In the genomic region with DNA sequence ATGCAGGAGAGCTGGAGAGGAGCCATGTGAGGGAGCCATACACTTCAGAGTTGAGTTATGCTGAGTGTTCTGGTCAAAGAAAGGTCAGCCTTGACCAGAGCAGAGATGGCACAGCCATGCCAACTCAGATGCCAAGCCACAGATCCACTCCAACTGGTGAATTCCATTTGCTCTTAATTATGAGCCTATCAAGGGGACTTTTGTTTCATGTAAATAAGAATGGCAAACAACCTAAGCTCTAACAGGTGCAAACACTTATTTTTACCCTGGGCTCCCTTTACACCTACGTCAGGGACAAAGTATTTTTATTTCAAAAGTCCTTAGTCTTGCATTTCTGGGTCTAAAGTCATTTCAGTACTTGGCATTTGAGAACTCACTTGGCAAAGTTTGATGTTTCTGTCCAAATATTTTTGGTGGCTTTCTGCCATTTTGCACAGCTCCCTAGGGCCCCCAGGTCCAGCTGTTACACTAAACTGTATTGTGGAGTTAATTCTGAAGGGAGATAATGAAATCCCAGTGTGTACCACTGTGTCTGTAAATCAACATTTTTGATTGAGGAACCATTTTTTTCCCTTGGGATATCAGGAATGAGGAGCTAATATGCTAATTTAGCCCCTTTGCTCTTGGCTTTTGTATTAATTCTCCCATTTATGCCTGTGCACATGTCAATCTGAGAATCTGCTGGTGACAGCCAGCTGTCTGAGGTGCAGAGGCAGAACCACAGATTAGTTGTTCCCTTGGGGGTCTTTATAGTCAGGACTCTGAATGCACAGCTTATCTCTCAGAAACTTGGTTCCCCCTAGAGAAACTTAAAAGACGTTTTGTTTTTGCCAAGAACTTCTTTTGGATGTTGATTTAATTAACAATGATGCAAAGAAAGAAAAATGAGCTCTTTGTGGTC, we compare ENCODE assay signal across 11 mouse cellular contexts.
DNase-seq lines count a peak whose midpoint lies in the region; ATAC-seq and TF ChIP-seq lines count a peak whose summit lies in the region.
"Had no signal": no experiment of that assay in that cellular context is flagged by ENCODE, and none has a peak within 500 bp of the region (broad histone marks: within the 10 kb centered on the region; RNA-seq: fewer than 3 reads in every experiment).

No protein-coding gene starts in this region.

- H3K9ac ChIP-seq in kidney, embryonic 15.5 days, result no peak overlapping the region
- no peak overlapping the region for H3K9ac ChIP-seq in midbrain, embryonic 12.5 days (replicated peaks)
- H3K9ac ChIP-seq: heart, embryonic 13.5 days had no signal

- H3K9me3 ChIP-seq in kidney, embryonic 15.5 days (replicated peaks), result no peaks in the 10 kb centered on the region
- no peaks in the 10 kb centered on the region for H3K9me3 ChIP-seq in midbrain, embryonic 12.5 days
- H3K9me3 ChIP-seq: G1E; heart, embryonic 13.5 days had no signal

- no peak for TF ChIP-seq POLR2A in kidney, adult 2 months (IDR thresholded peaks at IDR 0.05; ENCODE audit: low read depth, low read length)
- no peak for TF ChIP-seq POLR2A in cerebellum, adult 2 months (IDR thresholded peaks at IDR 0.05; ENCODE audit: borderline replicate concordance, insufficient read depth, low read length)

- no peaks in the 10 kb centered on the region for H3K4me1 ChIP-seq in kidney, adult 2 months (ENCODE audit: control insufficient read depth, insufficient read depth, low read length)
- H3K4me1 ChIP-seq in kidney, embryonic 15.5 days, result no peaks in the 10 kb centered on the region
- peaks cover 7% of the 10 kb centered on the region; the same call in 1 of the 2 replicates for H3K4me1 ChIP-seq in midbrain, embryonic 12.5 days
- H3K4me1 ChIP-seq in cerebellum, adult 2 months (ENCODE audit: control insufficient read depth, insufficient read depth, low read length), result no peaks in the 10 kb centered on the region

- ATAC-seq in kidney, embryonic 15.5 days (replicated peaks; ENCODE audit: low FRiP score), result no peak
- ATAC-seq in midbrain, embryonic 12.5 days (ENCODE audit: low FRiP score, low read depth), result peak; percentile 66; the same call in 1 of the 2 replicates

- peak; percentile 4 for DNase-seq in kidney, adult 2 months
- DNase-seq in adrenal gland, postnatal 36 days, result peak; percentile 7 to 15
- DNase-seq in gastrocnemius, postnatal 36 days, result peak; percentile 23 to 40
- DNase-seq in kidney, postnatal 14 days, result no peak
- no peak for DNase-seq in cerebellum, adult 2 months
- DNase-seq in layer of hippocampus, adult 8-10 months (ENCODE audit: low spot score in 2 of 2), result no peak

- H3K4me2 ChIP-seq in kidney, embryonic 15.5 days, result no peak overlapping the region
- H3K4me2 ChIP-seq in midbrain, embryonic 12.5 days (replicated peaks), result no peak overlapping the region
- H3K4me2 ChIP-seq: heart, embryonic 13.5 days had no signal

- H3K4me3 ChIP-seq in kidney, adult 2 months (ENCODE audit: insufficient read depth, low read depth, low read length), result no peak overlapping the region
- no peak overlapping the region for H3K4me3 ChIP-seq in kidney, embryonic 15.5 days (replicated peaks)
- H3K4me3 ChIP-seq in midbrain, embryonic 12.5 days, result no peak overlapping the region
- H3K4me3 ChIP-seq in cerebellum, adult 2 months (replicated peaks; ENCODE audit: insufficient read depth, low read depth, low read length), result no peak overlapping the region
- H3K4me3 ChIP-seq: heart, embryonic 13.5 days; layer of hippocampus, adult 2 months had no signal

- H3K27me3 ChIP-seq in kidney, adult 2 months (replicated peaks; ENCODE audit: control insufficient read depth, insufficient read depth, low read length), result no peaks in the 10 kb centered on the region
- no peaks in the 10 kb centered on the region for H3K27me3 ChIP-seq in kidney, embryonic 15.5 days
- H3K27me3 ChIP-seq in midbrain, embryonic 12.5 days, result no peaks in the 10 kb centered on the region
- no peaks in the 10 kb centered on the region for H3K27me3 ChIP-seq in cerebellum, adult 2 months (ENCODE audit: control insufficient read depth, insufficient read depth, low read length)
- H3K27me3 ChIP-seq: heart, embryonic 13.5 days had no signal

- H3K27ac ChIP-seq in kidney, adult 2 months (ENCODE audit: insufficient read depth, low read depth, low read length), result no peak overlapping the region
- H3K27ac ChIP-seq in kidney, embryonic 15.5 days, result no peak overlapping the region
- no peak overlapping the region for H3K27ac ChIP-seq in midbrain, embryonic 12.5 days (replicated peaks)
- no peak overlapping the region for H3K27ac ChIP-seq in cerebellum, adult 2 months (ENCODE audit: insufficient read depth, low read length)
- H3K27ac ChIP-seq: heart, embryonic 13.5 days; layer of hippocampus, adult 2 months had no signal

- no peak for TF ChIP-seq CTCF in kidney, adult 2 months (conservative IDR thresholded peaks at IDR 0.05; ENCODE audit: insufficient read depth, insufficient read length, low read depth, low read length)
- no peak for TF ChIP-seq CTCF in cerebellum, adult 2 months (IDR thresholded peaks at IDR 0.05; ENCODE audit: borderline replicate concordance, insufficient read depth, low read depth, low read length)

- WGBS in kidney, adult 2 months, result 54% methylated on average over 2 of the region's 2 CpGs
- 48% methylated on average over 2 of the region's 2 CpGs for WGBS in kidney, embryonic 15.5 days
- 34% methylated on average over 2 of the region's 2 CpGs for WGBS in midbrain, embryonic 12.5 days
- 6% methylated on average over 2 of the region's 2 CpGs for WGBS in cerebellum, adult 2 months

- H3K36me3 ChIP-seq in kidney, adult 2 months (ENCODE audit: control insufficient read depth, insufficient read depth, low read length), result no peaks in the 10 kb centered on the region
- H3K36me3 ChIP-seq in kidney, embryonic 15.5 days, result no peaks in the 10 kb centered on the region
- no peaks in the 10 kb centered on the region for H3K36me3 ChIP-seq in midbrain, embryonic 12.5 days
- H3K36me3 ChIP-seq: G1E had no signal

- intact Hi-C loops in gastrocnemius, postnatal 36 days (cut with DNase I), result no loop called here

Comparison
In these comparisons a context has a peak if more than half of its experiments do, and no peak if none do; other contexts are left out.
1. DNase-seq: peak in kidney, adult 2 months (single experiment), adrenal gland, postnatal 36 days (2 of 2) and gastrocnemius, postnatal 36 days (2 of 2); none in kidney, postnatal 14 days (single experiment), cerebellum, adult 2 months (0 of 2) and layer of hippocampus, adult 8-10 months (0 of 2).